Comparison of ENCODE assay signal across 8 mouse cellular contexts in the genomic region with DNA sequence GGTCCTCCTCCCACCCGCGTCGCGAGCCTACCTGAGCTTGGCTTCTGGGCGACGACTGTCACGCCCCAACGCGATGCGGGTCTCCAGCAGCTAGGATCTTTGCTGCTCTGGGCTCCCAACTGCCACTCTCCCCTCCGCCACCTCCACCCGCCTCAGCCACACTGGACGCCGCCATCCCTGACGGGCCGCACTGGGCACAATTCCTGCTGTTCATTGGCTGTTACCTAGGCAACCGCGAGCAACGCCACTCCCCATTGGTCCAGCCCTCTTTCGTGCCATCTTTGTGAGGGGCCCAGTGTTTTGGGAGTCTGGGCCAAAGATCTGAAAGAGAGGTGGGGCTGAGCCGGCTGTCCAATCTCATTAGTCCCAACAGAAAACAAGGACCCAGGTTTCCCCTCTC. TPM values are rescaled to one million over a fixed set of nuclear protein-coding genes. Genes with fewer than 3 reads are reported as not detected.
DNase-seq lines count a peak whose midpoint lies in the region; ATAC-seq and TF ChIP-seq lines count a peak whose summit lies in the region.

Gene Morn4, minus strand, starts transcription at position 192 of the 400 bp plus-strand sequence.

- peak within 1 kb of the TSS; percentile 79 for H3K4me3 ChIP-seq in hindbrain, embryonic 12.5 days
- peak within 1 kb of the TSS; percentile 39 for H3K4me3 ChIP-seq in lung, postnatal 0 days (ENCODE audit: low read depth, low read length)

- peak within 1 kb of the TSS; percentile 93 for H3K4me2 ChIP-seq in hindbrain, embryonic 12.5 days (replicated peaks)
- H3K4me2 ChIP-seq in lung, postnatal 0 days (replicated peaks; ENCODE audit: low read depth, low read length), result peak within 1 kb of the TSS; percentile 68

- H3K9me3 ChIP-seq in hindbrain, embryonic 12.5 days (replicated peaks), result no peaks in the 10 kb centered on the region
- H3K9me3 ChIP-seq in lung, postnatal 0 days (ENCODE audit: low read length), result no peaks in the 10 kb centered on the region

- peaks cover 17% of the 10 kb centered on the region for H3K4me1 ChIP-seq in hindbrain, embryonic 12.5 days
- H3K4me1 ChIP-seq in lung, postnatal 0 days (ENCODE audit: insufficient read depth, low read depth, low read length), result peaks cover 14% of the 10 kb centered on the region; the same call in 1 of the 2 replicates

- DNase-seq in ZHBTc4 (ENCODE audit: low read depth, low spot score), result peak; percentile 96
- peak; percentile 97 to 98 for DNase-seq in cerebellum, postnatal 10 days
- DNase-seq in frontal cortex, postnatal 25 days (ENCODE audit: low spot score in 2 of 2), result peak; percentile 79 to 82
- DNase-seq in layer of hippocampus, postnatal 14 days (ENCODE audit: low spot score in 2 of 2), result peak; percentile 91 to 95
- peak; percentile 83 for DNase-seq in lung, postnatal 0 days (ENCODE audit: low spot score)
- DNase-seq in retina, postnatal 1 day, result peak; percentile 98
- peak; percentile 53 to 69 for DNase-seq in urinary bladder, postnatal 36 days (ENCODE audit: low spot score in 2 of 2)

- peak within 1 kb of the TSS; percentile 81 for H3K9ac ChIP-seq in hindbrain, embryonic 12.5 days
- peak within 1 kb of the TSS; percentile 29; the same call in 1 of the 2 replicates for H3K9ac ChIP-seq in lung, postnatal 0 days (replicated peaks; ENCODE audit: low read depth)

- peak; percentile 83 for ATAC-seq in hindbrain, embryonic 12.5 days (ENCODE audit: low FRiP score)
- peak; percentile 24 for ATAC-seq in lung, postnatal 0 days

- 1% methylated on average over 21 of the region's 21 CpGs for WGBS in hindbrain, embryonic 12.5 days
- WGBS in lung, postnatal 0 days, result under 1% methylated on average over 21 of the region's 21 CpGs

- TF ChIP-seq CTCF in lung, postnatal 0 days (IDR thresholded peaks at IDR 0.05), result no peak

- H3K36me3 ChIP-seq in hindbrain, embryonic 12.5 days, result no peaks in the 10 kb centered on the region
- no peaks in the 10 kb centered on the region for H3K36me3 ChIP-seq in lung, postnatal 0 days (ENCODE audit: insufficient read depth, low read length)

- peak within 1 kb of the TSS; percentile 49; the same call in 1 of the 2 replicates for H3K27ac ChIP-seq in hindbrain, embryonic 12.5 days
- no peak within 1 kb of the TSS for H3K27ac ChIP-seq in lung, postnatal 0 days (ENCODE audit: low read length)

- no peak for TF ChIP-seq EP300 in lung, postnatal 0 days (IDR thresholded peaks at IDR 0.05)

- no peaks in the 10 kb centered on the region for H3K27me3 ChIP-seq in hindbrain, embryonic 12.5 days
- H3K27me3 ChIP-seq in lung, postnatal 0 days (replicated peaks; ENCODE audit: insufficient read depth, low read length), result no peaks in the 10 kb centered on the region

RNA-seq across cellular contexts. Expression of gene Morn4, which starts in this region (rescaled TPM):
- polyA plus RNA-seq in hindbrain, embryonic 12.5 days (2016; fragmentation: Nextera tagmentation; extraction: Ambion mirVana), result 81.4 and 83.5 TPM in 2 replicates
- 10 to 100 TPM; 60.5 to 64.9 TPM for total RNA-seq in layer of hippocampus, postnatal 14 days (2021)
- polyA plus RNA-seq in lung, postnatal 0 days (2015; fragmentation: Nextera tagmentation; extraction: Ambion mirVana), result 5.5 and 5.8 TPM in 2 replicates

Comparison
In these comparisons a context has a peak if more than half of its experiments do, and no peak if none do; other contexts are left out.
1. RNA of gene Morn4 (polyA plus RNA-seq): 81.4 to 83.5 TPM in hindbrain, embryonic 12.5 days; 5.5 to 5.8 TPM in lung, postnatal 0 days; every median in the first group is over 10 times any median in the second.
2. Peak in every context shown above with its lines, with median percentiles within 50 percentile points of each other: DNase-seq.